Mouse (Mus musculus) heart, embryonic 12.5 days (tissue): ENCODE measurements around the gene Srek1. TPM values are rescaled to one million over a fixed set of nuclear protein-coding genes. Genes with fewer than 3 reads are reported as not detected.

Experiments
- ATAC-seq: fragments of 200-750 bp; cut with Nextera tagmentation; 2 replicates; pipeline ENCODE4 v1.8.0; 2017; ENCODE audit warnings: moderate TSS enrichment, moderate library complexity; ENCODE audit not compliant: insufficient number of reproducible peaks, low FRiP score
- H3K27ac ChIP-seq: fragments of 300-500 bp; sonication (generic); 2 replicates; pipeline ENCODE4 v1.5.1; 2016; ENCODE audit warnings: mild to moderate bottlenecking, moderate library complexity; ENCODE audit not compliant: poor library complexity, severe bottlenecking
- H3K27me3 ChIP-seq: fragments of 300-500 bp; sonication (generic); replicated peaks from 2 replicates; pipeline ENCODE4 v1.6.1; 2016; ENCODE audit warnings: mild to moderate bottlenecking, moderate library complexity
- H3K36me3 ChIP-seq: fragments of 300-500 bp; sonication (generic); 2 replicates; pipeline ENCODE4 v1.6.1; 2016; ENCODE audit warnings: mild to moderate bottlenecking, moderate library complexity
- H3K4me1 ChIP-seq: fragments of 300-500 bp; sonication (generic); replicated peaks from 2 replicates; pipeline ENCODE4 v1.6.1; 2016; ENCODE audit warnings: mild to moderate bottlenecking
- H3K4me2 ChIP-seq: fragments of 300-500 bp; sonication (generic); 2 replicates; pipeline ENCODE4 v1.6.1; 2016; ENCODE audit warnings: mild to moderate bottlenecking, moderate library complexity
- H3K4me3 ChIP-seq: fragments of 300-500 bp; sonication (generic); 2 replicates; pipeline ENCODE4 v1.5.1; 2016; ENCODE audit warnings: mild to moderate bottlenecking
- H3K9ac ChIP-seq: fragments of 300-500 bp; sonication (generic); 2 replicates; pipeline ENCODE4 v1.6.1; 2016; ENCODE audit warnings: mild to moderate bottlenecking, moderate library complexity
- H3K9me3 ChIP-seq: fragments of 300-500 bp; sonication (generic); replicated peaks from 2 replicates; pipeline ENCODE4 v1.6.1; 2016; ENCODE audit warnings: mild to moderate bottlenecking, moderate library complexity
- WGBS: fragments of 180-500 bp; shearing (Covaris S2); methylation state at CpG from one replicate; pipeline ENCODE4 v1.1.7; 2016; 5-methylcytosine and 5-hydroxymethylcytosine counted together
- polyA plus RNA-seq: library from polyadenylated mRNA; unstranded; fragments of >200 nt; fragmentation: Nextera tagmentation; extraction: Ambion mirVana; gene quantifications from 2 replicates; pipeline ENCODE4 v1.2.1, GENCODE M21; 2016

Gene Srek1
- 63.6 and 66.7 TPM in 2 replicates for polyA plus RNA-seq

GRCm38 (mm10) chr13:103774119-103774757 is at the start of gene Srek1:
Srek1 (minus strand) TSS chr13:103774608.
- Histone ChIP-seq H3K4me2 (peak within 1 kb of the TSS; percentile 54), H3K27me3 (peaks cover 4% of the 10 kb centered on the region; the same call in 1 of the 2 replicates), H3K9ac (peak within 1 kb of the TSS; percentile 87), H3K27ac (peak within 1 kb of the TSS; percentile 98), H3K4me1 (peaks cover 17% of the 10 kb centered on the region), H3K4me3 (peak within 1 kb of the TSS; percentile 90), H3K9me3 (no peaks in the 10 kb centered on the region), H3K36me3 (peaks cover 4% of the 10 kb centered on the region)
- WGBS = under 1% methylated on average over 81 of the region's 81 CpGs
- peak; percentile 97 for ATAC-seq

- WGBS = 90% methylated on average over 1 of the region's 1 CpGs
- ATAC-seq = no peak
Measured at GRCm38 (mm10) chr13:103822270-103822669, 47.9 kb upstream of the Srek1 start.

DNA sequence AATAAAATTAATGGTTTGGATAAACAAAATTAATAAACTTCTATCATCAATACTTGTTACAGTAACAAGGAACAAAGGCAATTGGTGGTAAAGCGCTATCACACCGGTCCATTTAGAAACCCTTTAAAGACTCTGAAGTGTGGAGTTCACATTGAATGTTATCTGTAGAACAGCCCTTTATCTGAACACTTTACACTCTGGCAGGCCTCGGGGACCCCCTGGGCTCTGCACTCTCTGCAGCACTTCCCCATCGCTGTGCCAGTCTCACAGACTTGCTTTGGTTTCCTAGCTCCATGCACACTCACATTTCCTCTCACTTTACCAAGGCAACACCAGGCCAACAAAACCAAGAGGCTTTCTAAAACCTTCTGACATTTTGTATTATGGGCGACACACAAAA is 45.0 kb upstream of the Srek1 start:
- H3K27ac ChIP-seq = no peak overlapping the region
- ATAC-seq = no peak
- peaks cover 26% of the 10 kb centered on the region for H3K36me3 ChIP-seq
- no peak overlapping the region for H3K4me2 ChIP-seq
- no peak overlapping the region for H3K4me3 ChIP-seq
- H3K4me1 ChIP-seq = peaks cover 3% of the 10 kb centered on the region
- WGBS = 29% methylated on average over 5 of the region's 5 CpGs
- no peak overlapping the region for H3K9ac ChIP-seq
- no peaks in the 10 kb centered on the region for H3K9me3 ChIP-seq
- no peaks in the 10 kb centered on the region for H3K27me3 ChIP-seq

More at GRCm38 (mm10) chr13:103822270-103822669, 47.9 kb upstream of the Srek1 start:
- H3K9ac ChIP-seq = no peak overlapping the region
- no peaks in the 10 kb centered on the region for H3K27me3 ChIP-seq
- H3K9me3 ChIP-seq = no peaks in the 10 kb centered on the region
- H3K36me3 ChIP-seq = peaks cover 24% of the 10 kb centered on the region
- no peak overlapping the region for H3K27ac ChIP-seq
- no peak overlapping the region for H3K4me2 ChIP-seq
- no peak overlapping the region for H3K4me3 ChIP-seq
- H3K4me1 ChIP-seq = peaks cover 3% of the 10 kb centered on the region

DNA sequence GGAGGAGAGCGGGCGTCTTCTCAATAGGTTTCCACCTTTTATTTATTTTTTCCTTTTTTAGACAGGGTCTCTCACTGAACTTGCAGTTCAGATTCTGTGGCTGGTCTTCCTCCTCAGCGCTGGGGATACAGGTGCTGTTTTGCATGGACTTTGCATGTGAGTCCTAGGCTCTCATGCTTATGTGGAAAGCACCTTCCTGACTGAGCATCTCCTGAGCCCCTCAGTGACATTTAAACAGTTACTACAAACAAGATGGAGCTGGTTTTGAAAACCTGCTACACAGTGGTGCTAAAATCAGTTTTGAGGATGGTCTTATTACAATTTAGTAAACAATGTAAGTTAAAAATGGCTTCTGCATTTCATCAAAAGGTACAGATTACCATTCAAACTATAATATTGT is 43.5 kb upstream of the Srek1 start:
- peaks cover 20% of the 10 kb centered on the region for H3K36me3 ChIP-seq
- no peak overlapping the region for H3K27ac ChIP-seq
- H3K27me3 ChIP-seq = no peaks in the 10 kb centered on the region
- no peak for ATAC-seq
- no peaks in the 10 kb centered on the region for H3K9me3 ChIP-seq
- H3K4me3 ChIP-seq = no peak overlapping the region
- 88% methylated on average over 3 of the region's 3 CpGs for WGBS
- peaks cover 3% of the 10 kb centered on the region for H3K4me1 ChIP-seq
- no peak overlapping the region for H3K4me2 ChIP-seq
- no peak overlapping the region for H3K9ac ChIP-seq

DNA sequence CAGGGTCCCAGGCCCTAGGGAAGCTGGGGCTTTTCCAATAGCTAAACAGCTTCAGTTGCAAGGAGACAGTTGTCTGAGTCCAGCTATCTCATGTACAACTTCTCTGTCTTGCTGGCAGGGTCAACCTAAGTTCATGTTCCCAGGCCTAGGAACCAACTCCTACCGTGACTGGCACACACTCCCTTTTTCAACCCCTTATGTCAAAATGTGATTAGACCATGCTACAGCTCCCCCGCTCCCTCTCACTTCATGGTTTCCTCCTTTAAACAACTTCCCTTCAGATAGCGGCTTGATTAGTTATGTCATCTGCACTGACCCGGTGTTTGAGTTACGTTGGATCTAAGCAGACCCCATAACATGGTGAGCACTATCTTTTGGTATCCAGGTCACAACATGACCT is 33.1 kb upstream of the Srek1 start:
- Histone ChIP-seq H3K4me2 (no peak overlapping the region), H3K27ac (no peak overlapping the region), H3K9me3 (no peaks in the 10 kb centered on the region), H3K9ac (no peak overlapping the region), H3K27me3 (no peaks in the 10 kb centered on the region), H3K4me3 (no peak overlapping the region), H3K4me1 (peaks cover 12% of the 10 kb centered on the region; the same call in 1 of the 2 replicates), H3K36me3 (0 out of 2 replicates have a peak, but pooled peaks cover 1% of the 10 kb centered on the region)
- no peak for ATAC-seq
- 37% methylated on average over 5 of the region's 5 CpGs for WGBS

DNA sequence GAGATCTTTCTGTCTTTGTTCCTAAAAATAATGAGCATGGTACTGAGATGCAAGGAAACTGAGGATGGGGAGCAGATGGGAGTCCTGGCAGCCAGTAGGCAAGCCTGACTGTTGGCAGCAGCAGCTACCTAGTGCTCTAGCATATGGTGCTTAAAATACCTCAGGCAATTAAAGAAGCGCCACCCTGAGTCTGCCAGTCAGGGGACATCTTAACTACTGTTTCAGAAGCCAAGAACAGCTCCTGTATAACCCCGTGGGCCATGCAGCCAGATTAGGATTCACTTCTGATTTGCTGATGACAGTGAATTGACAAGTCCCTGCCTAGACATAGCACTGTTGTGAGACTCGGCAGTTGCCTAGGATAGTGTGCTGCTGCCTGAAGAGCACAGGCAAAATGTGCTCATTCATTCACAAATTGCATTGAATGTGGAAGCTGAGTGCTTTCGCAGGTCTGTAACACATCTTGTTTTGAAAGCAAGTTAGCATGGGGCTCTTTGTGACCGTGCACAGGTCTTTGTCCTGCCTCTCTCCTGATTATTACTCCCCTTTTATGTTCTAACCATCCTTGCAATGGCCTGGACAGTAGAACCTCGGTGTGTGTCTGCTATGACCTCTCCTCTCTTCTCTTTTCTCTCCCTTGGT is 31.9 kb upstream of the Srek1 start:
- Histone ChIP-seq H3K27me3 (no peaks in the 10 kb centered on the region), H3K4me3 (no peak overlapping the region), H3K36me3 (no peaks in the 10 kb centered on the region), H3K9ac (no peak overlapping the region), H3K9me3 (no peaks in the 10 kb centered on the region), H3K27ac (no peak overlapping the region), H3K4me1 (peaks cover 12% of the 10 kb centered on the region; the same call in 1 of the 2 replicates), H3K4me2 (no peak overlapping the region)
- ATAC-seq = no peak; the same call in 1 of the 2 replicates
- WGBS = 39% methylated on average over 6 of the region's 6 CpGs

DNA sequence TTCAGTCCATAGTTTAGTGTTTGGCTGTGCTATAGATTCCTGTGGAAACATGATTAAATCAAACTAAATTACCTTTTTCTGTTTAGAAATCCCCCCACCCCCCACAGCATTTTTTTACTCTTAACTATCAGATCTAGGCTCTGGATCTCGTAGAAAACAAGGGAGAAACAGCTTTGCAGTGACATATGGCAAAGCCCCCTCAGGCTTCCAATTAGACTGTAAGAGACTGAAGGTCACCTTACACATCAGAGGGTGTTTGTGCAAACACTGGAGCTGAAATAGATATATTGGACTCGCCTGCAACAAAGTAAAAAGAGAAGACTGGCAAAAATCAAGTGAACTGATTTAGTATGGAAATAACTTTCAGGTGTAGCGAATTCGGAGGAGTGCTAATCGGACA is 29.3 kb upstream of the Srek1 start:
- no peak overlapping the region for H3K4me3 ChIP-seq
- 75% methylated on average over 5 of the region's 5 CpGs for WGBS
- H3K4me1 ChIP-seq = peaks cover 12% of the 10 kb centered on the region; the same call in 1 of the 2 replicates
- H3K27ac ChIP-seq = no peak overlapping the region
- H3K9ac ChIP-seq = no peak overlapping the region
- H3K4me2 ChIP-seq = no peak overlapping the region
- no peaks in the 10 kb centered on the region for H3K36me3 ChIP-seq
- ATAC-seq = no peak
- H3K9me3 ChIP-seq = no peaks in the 10 kb centered on the region
- H3K27me3 ChIP-seq = no peaks in the 10 kb centered on the region

GRCm38 (mm10) chr13:103801021-103801420 is 26.6 kb upstream of the Srek1 start:
- H3K4me1 ChIP-seq = 0 out of 2 replicates have a peak, but pooled peaks cover under 1% of the 10 kb centered on the region
- no peak overlapping the region for H3K4me3 ChIP-seq
- no peak overlapping the region for H3K4me2 ChIP-seq
- WGBS = 91% methylated on average over 1 of the region's 1 CpGs
- H3K27me3 ChIP-seq = no peaks in the 10 kb centered on the region
- no peak overlapping the region for H3K9ac ChIP-seq
- H3K9me3 ChIP-seq = no peaks in the 10 kb centered on the region
- H3K27ac ChIP-seq = no peak overlapping the region
- ATAC-seq = no peak
- no peaks in the 10 kb centered on the region for H3K36me3 ChIP-seq

- H3K36me3 ChIP-seq = no peaks in the 10 kb centered on the region
- WGBS = 83% methylated on average over 9 of the region's 9 CpGs
- H3K27me3 ChIP-seq = no peaks in the 10 kb centered on the region
- no peak overlapping the region for H3K4me3 ChIP-seq
- no peaks in the 10 kb centered on the region for H3K9me3 ChIP-seq
- no peak overlapping the region for H3K9ac ChIP-seq
- no peak overlapping the region for H3K27ac ChIP-seq
- H3K4me2 ChIP-seq = no peak overlapping the region
- no peak for ATAC-seq
- H3K4me1 ChIP-seq = no peaks in the 10 kb centered on the region
Measured at GRCm38 (mm10) chr13:103794688-103795543, 20.5 kb upstream of the Srek1 start.

DNA sequence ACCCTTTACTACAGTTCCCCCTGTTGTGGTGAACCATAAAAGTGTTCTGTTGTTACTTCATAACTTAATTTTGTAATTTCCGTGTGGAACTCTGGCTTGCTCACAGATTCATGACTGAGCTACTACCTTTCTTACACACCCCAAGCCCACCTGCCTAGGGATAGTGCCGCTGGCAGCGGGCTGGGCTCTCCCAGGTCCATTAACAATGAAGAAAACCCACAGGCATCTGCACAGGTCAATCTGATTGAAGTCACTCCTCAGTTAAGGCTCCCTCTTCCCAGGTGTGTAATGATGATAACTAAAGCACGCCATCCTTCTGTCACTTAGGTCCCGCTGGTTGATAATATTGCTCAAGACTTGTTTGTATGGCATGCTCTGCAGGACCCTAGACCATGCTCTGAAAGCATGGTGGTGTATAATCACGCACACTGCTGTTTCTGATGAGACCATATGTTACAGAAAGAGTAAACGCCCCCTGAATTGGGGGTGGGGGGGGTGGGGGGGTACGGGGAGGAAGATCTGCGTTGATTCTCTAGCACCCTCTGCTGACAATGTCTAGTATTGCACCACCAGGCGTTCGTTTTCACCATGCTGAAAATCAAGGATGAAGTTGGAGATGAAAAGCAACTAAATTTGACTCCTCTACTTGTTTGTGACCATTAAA is 5.6 kb upstream of the Srek1 start:
- Histone ChIP-seq H3K9me3 (no peaks in the 10 kb centered on the region), H3K27me3 (peaks cover 4% of the 10 kb centered on the region; the same call in 1 of the 2 replicates), H3K4me1 (0 out of 2 replicates have a peak, but pooled peaks cover 3% of the 10 kb centered on the region), H3K27ac (no peak overlapping the region), H3K4me3 (no peak overlapping the region), H3K4me2 (peak overlapping the region; percentile 28; the same call in 1 of the 2 replicates), H3K9ac (no peak overlapping the region), H3K36me3 (no peaks in the 10 kb centered on the region)
- 32% methylated on average over 11 of the region's 11 CpGs for WGBS
- ATAC-seq = no peak
